Comparison of ENCODE assay signal across 13 mouse cellular contexts in the genomic region with DNA sequence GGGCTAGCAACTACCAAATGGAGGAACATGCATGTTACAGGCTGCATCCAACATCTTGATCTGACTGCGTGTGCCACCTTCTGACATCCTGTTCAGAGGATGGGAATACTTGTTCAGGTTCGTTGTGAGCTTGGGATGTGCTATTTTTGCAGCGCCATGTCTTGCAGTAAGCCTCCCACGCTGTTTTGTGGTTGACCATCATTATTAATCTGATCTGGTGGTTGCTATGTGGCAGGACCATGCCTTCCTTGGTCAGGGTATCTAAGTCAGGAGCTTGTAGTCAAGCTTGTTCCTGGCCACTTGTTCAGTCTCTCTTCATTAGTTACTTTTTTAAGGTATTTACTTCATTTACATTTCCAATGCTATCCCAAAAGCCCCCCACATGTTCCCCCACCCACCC. TPM values are rescaled to one million over a fixed set of nuclear protein-coding genes. Genes with fewer than 3 reads are reported as not detected.
"Had no signal": no experiment of that assay in that cellular context is flagged by ENCODE, and none has a peak within 500 bp of the region (broad histone marks: within the 10 kb centered on the region; RNA-seq: fewer than 3 reads in every experiment).

No protein-coding gene starts in this region.

- ATAC-seq: liver, postnatal 0 days; midbrain, embryonic 16.5 days had no signal

- DNase-seq: kidney, adult 2 months; kidney, postnatal 25 days; layer of hippocampus, adult 9-11 months; layer of hippocampus, postnatal 36 days; liver; liver, embryonic 13.5 days; liver, postnatal 0 days; lung, postnatal 14 days; right cerebral cortex, postnatal 14 days; thymus, adult 2 months; thymus, postnatal 25 days had no signal

RNA-seq across cellular contexts. Expression of a gene that starts 24.7 kb away (rescaled TPM):
- total RNA-seq: megakaryocyte-erythroid progenitor cell, adult 5-6 weeks had no signal
